Mouse (Mus musculus) heart, adult 9 months (tissue): ENCODE measurements around the gene LTO1.
A peak's percentile ranks its signal among the peaks of the same experiment; 100 is the strongest.
"Not testable (repeated sequence)": the region's sequence is repeated elsewhere in the genome, so short reads cannot be mapped to it uniquely, and the experiment has no call there.

Experiments
- DNase-seq, 2 experiments: peaks; one replicate each; pipeline ENCODE4 v3.0.0; 2022; ENCODE audit warnings: low spot score in 2 of 2

The LTO1 gene

DNA sequence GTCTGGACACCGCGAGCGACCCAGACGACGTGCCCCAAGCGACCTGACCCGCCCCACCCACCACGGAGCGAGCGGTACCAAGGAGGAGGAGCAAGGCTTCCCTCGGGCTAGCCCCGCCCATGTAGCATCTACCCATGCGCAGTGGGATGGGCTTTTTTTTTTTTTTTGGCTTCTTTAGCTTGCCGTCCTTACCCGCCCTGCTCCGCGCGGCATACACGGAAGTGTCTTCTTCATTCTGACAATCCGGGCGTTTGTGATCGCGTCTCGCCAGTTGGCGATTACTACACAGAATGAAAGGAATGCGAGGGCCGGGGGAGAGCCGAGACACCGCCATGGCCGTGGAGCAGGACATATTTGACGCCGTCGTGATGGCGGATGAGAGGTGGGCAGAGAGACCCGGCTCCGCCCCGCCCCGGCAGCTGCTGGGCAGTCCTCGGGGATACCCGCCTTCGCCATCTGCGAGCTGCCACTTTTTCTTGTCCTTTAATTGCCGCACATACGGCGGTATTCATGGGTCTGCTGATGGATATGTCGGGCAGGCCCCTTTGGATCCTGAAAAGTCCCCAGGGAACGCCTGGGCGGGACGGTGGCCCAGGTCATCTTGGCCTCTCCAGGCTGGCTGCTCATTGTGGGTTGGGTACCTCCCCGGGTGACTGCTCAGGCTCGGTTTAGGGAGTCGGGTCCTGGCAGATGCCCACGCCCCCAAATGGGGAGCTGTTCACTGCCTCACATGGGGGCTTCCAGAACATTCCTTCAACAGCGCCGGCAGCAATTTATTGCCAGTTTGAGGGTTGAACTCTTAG lies at the start of gene LTO1:
Gene LTO1 (plus strand): TSS at position 153 of the 803 bp plus-strand sequence.
- peak; percentile 92 to 93 for DNase-seq

DNA sequence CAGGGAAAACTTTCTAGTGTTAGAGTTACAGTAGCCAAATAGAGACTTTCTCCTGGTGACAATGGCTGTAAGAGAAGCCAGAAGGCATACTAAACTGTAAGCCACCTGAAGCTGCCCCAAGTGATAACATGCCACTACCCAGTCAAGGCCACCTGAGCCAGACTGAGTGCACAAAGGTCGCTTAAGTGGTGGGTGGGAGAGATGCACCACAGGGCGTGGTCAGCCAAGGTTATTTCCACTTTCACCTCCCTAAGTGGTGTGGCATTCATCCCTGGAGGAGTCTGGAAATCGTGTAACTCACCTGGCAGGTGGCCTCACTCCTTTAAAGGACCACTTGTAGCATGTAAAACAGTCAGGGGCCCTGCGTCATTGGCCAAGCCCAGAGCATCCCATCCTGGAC lies 47.7 kb upstream of the LTO1 start:
- DNase-seq: no peak

DNA sequence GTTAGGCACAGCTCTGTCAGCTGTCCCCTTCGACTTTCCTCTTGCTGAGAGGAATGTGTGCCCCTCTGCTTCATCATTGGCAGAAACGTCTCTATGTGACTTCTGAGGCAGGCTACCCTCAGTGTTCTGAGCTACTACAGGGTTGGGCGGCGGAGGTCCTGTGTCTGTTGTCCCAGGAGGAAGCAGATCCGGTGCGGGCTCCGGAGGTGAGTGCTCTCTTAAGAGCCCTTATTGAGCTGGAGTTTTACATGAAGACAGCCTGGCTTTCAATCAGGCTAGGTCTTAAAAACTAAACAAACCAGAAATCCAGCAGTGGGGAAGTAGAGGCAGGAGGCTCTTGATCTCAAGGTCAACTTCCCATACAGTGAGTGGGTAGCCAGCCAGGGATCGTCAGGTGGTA lies 47.3 kb upstream of the LTO1 start:
- DNase-seq: no peak

- DNase-seq: no peak
Measured at GRCm38 (mm10) chr7:144872420-144872819, 42.5 kb upstream of the LTO1 start.

DNA sequence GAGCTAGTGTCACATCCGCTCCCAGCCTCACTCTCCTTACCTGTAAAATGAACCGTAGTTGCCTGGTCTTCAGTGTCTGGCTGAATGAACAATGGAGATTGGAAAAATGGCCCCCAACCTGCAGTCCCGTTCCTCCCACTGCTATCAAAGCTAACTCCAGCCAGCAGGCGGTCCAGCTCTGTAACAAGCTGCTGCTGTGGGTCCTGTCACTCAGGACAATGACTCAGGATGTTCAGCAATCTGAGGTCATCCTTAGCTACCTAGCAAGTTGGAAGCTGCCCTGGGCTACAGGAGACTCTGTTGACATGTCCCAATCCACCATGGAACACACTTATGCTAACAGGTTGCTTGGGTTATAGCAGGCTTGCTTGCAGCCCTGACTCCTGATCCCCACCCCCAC lies 41.7 kb upstream of the LTO1 start:
- DNase-seq: no peak

- DNase-seq: no peak
Measured at GRCm38 (mm10) chr7:144874226-144874625, 40.7 kb upstream of the LTO1 start.

- DNase-seq: no peak
Measured at GRCm38 (mm10) chr7:144878401-144878800, 36.5 kb upstream of the LTO1 start.

DNA sequence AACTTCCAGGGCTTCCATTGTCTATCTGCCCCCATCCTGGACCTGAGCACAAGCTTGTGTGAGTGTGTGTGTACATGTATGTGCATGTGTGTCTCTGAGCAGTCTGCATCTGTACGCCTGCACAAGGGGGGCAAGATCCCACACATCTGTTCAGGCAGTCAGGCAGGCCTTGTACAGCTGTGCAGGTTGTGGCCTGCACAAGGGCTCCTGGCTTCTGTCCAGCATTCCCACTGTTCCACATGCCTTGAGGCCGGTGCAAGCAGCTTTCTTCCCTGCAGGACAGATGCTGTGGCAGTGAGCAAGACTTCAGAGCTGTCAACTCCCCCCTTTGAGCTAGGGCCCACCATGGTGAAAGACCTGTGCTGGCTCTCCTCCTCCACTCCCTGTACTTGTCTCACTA lies 31.8 kb upstream of the LTO1 start:
- no peak for DNase-seq

DNA sequence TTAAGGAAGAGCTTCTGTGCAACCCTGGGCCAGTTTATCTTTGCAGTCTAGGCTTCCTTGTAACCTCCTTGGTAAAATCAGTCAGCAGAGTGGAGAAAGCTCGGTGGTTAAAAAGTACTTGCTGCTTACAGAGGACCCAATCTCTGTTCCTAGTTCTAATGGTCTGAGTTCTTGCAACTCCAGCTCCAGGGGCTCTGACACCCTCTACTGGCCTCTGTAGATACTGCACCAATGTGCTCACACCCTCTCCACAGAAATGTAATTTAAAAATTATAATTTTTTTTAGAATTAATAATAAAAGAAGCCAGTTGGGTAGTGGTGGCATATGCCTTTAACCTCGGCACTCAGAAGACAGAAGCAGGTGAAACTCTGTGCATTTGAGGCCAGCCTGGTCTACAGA lies 27.2 kb upstream of the LTO1 start:
- no peak for DNase-seq

DNA sequence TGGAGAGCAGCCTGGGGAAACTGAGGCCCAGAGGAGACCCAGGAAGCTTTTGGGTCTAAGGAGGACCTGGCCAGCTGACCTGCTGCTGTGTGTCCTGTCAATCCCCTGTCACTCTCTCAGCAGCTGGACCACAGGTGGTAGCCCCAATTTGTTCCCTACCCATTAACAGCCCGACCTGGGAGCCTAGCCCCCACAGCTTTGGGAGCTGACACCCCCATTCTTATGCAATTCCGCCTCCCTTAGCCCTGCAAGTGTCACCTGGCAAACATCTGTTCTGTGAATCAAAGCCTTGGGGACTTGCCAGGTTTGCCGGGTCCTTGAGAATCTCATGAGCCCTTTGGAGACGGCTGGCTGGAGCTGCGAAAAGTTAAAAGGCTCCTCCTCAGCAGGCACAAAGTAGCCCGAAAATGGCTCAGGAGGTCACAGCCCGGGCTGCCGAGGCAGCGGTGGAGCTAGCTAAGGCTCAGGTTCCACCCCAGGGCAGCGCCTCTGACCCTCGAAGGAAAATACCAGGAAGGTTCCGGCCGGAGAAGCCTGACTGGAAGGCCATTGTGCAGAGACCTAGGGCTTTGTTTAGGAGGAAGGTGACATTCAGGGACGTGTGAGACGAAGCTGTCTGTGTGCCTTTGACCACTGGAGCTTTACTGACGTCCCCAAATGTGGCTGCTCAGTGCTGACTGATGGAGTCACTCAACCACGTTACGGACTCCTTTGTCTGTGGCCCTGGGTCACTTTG lies 26.2 kb upstream of the LTO1 start:
- DNase-seq: no peak

DNA sequence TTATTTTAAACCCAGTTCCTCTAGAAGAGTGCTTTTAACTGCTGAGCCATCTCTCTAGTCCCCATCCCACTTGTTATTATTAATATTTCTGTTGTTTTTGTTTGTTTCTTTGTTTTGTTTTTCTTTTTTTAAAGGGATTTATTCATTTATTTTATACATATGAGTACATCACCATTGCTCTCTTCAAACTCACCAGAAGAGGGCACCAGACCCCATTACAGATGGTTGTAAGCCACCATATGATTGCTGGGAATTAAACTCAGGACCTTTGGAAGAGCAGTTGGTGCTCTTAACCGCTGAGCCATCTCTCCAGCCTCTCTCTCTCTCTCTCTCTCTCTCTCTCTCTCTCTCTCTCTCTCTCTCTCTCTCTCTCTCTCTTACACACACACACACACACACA lies 24.2 kb upstream of the LTO1 start:
- not testable (repeated sequence) for DNase-seq

- DNase-seq: no peak
Measured at GRCm38 (mm10) chr7:144891863-144892262, 23.0 kb upstream of the LTO1 start.

GRCm38 (mm10) chr7:144892322-144892721 lies 22.6 kb upstream of the LTO1 start:
- DNase-seq: no peak

DNA sequence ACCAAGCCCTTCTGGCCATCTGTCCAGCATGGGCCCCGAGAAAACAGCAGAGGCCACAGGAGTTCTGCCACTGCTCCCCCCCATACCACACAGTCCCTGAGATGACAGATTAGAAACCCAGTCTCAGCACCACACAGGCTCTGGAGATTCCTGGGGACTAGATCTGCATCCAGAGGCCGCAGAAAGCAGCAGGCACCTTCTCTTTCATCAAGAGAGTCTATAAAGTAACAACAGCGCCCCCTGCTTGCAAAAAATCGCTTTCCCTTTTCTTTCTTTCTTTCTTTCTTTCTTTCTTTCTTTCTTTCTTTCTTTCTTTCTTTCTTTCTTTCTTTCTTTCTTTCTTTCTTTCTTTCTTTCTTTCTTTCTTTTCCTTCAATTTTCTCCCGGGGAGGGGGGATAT lies 20.7 kb upstream of the LTO1 start:
- DNase-seq: no peak

GRCm38 (mm10) chr7:144894706-144895105 lies 20.2 kb upstream of the LTO1 start:
- DNase-seq: no peak

DNA sequence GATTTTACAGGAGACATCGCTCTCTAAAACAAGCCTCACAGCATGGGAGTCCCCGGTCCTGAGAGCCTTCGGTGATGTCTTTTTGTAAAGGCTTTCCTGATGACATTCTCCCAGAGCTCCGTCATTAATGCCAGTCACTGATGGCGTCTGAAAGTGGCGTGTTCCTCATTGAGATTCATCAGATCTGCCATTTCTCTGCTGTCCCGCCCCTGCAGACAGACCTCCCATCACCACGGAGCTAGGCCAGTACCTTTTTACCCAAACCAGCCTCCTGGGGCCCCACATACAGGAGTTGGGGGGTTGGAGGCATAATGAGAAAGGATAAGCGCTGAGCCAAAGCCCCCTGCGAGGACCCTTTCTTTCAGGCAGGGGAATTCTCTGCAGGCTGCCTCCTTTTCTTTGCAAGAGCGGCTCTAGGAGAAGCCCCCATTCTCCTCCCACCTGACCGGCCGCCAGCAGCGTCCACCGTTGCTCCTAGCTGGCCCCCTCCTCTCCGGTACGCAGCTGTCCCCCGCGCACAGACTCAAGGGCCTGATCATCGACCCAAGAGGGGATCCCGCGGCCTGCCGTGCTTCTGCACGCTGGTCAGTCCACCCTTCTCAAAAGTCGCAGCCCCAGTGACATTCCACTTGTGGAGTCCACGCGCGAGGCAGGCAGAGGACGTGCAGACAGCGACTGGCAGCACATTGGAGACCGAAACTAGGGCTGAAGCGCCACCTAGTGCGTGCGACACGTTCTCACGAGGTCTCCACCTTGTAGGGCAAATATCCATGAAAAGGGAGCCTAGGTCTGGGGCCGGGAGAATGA lies 19.4 kb upstream of the LTO1 start:
- DNase-seq: peak in 1 of 2 experiments; percentile 49

- no peak for DNase-seq
Measured at GRCm38 (mm10) chr7:144896294-144897218, 18.3 kb upstream of the LTO1 start, which contains the start of gene Fgf15. Fgf15 (plus strand) TSS chr7:144896531.

- no peak for DNase-seq
Measured at GRCm38 (mm10) chr7:144898506-144898905, 16.4 kb upstream of the LTO1 start.

- DNase-seq: not testable (repeated sequence)
Measured at GRCm38 (mm10) chr7:144905514-144905913, 9.4 kb upstream of the LTO1 start.

DNA sequence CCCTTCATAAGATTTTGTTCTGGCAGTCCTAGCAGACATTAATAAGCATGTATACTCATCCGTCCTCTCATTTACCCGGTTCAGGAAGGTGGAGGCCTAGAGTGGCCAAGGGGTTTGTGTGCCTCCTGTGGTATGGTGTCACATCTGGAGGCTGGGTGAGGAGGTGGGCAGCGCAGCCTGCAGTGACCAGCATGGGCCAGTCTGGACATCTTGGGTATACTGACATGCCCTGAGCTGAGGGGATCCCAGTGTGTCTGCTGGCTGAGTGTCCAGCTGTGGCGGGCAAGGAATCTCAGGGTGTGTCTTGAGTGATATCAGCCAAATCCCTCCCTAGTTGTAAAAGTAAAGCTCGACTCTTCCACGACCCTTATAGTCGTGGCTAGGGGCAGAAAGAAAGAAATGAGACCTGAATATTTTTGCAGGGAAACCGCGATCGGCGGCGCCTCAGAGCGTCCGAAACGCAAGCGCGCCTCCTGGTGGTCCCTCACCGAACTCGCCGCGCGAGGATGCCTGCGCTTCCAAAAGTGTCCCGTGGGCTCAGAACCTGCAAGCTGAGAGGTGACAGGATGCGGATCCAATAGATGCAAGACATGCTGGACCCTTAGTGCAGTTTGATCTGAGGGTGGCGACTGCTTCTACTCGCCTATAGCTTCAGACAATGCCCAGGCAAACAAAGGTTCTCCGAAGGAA lies 8.0 kb upstream of the LTO1 start:
- DNase-seq: no peak

GRCm38 (mm10) chr7:144907793-144908192 lies 7.1 kb upstream of the LTO1 start:
- DNase-seq: no peak
